16 mouse cellular contexts compared by ENCODE assay signal in genomic region chr12:16425980-16426379, GRCm38 (mm10).
"Had no signal": no experiment of that assay in that cellular context is flagged by ENCODE, and none has a peak within 500 bp of the region (broad histone marks: within the 10 kb centered on the region; RNA-seq: fewer than 3 reads in every experiment).

No protein-coding gene starts in this region.

- H3K27me3 ChIP-seq: limb, embryonic 13.5 days; liver, embryonic 15.5 days; lung, embryonic 15.5 days; megakaryocyte, embryonic 14.5 days; midbrain, embryonic 15.5 days; neural tube, embryonic 13.5 days had no signal

- H3K9ac ChIP-seq: limb, embryonic 13.5 days; liver, embryonic 15.5 days; lung, embryonic 15.5 days; midbrain, embryonic 15.5 days; neural tube, embryonic 13.5 days had no signal

- H3K36me3 ChIP-seq: limb, embryonic 13.5 days; liver, embryonic 15.5 days; lung, embryonic 15.5 days; midbrain, embryonic 15.5 days; neural tube, embryonic 13.5 days had no signal

- H3K9me3 ChIP-seq: limb, embryonic 13.5 days; liver, embryonic 15.5 days; lung, embryonic 15.5 days; megakaryocyte, embryonic 14.5 days; midbrain, embryonic 15.5 days; neural tube, embryonic 13.5 days had no signal

- H3K4me1 ChIP-seq: limb, embryonic 13.5 days; liver, embryonic 15.5 days; lung, embryonic 15.5 days; megakaryocyte, embryonic 14.5 days; midbrain, embryonic 15.5 days; neural tube, embryonic 13.5 days had no signal

- H3K4me3 ChIP-seq: layer of hippocampus, adult 2 months; limb, embryonic 13.5 days; liver, embryonic 15.5 days; lung, embryonic 15.5 days; megakaryocyte, embryonic 14.5 days; midbrain, embryonic 15.5 days; neural tube, embryonic 13.5 days had no signal

- ATAC-seq: intestine, postnatal 0 days; midbrain, embryonic 15.5 days had no signal

- H3K27ac ChIP-seq: layer of hippocampus, adult 2 months; limb, embryonic 13.5 days; liver, embryonic 15.5 days; lung, embryonic 15.5 days; macrophage; midbrain, embryonic 15.5 days; neural tube, embryonic 13.5 days had no signal

- H3K4me2 ChIP-seq: limb, embryonic 13.5 days; liver, embryonic 11.5 days; liver, embryonic 15.5 days; lung, embryonic 15.5 days; midbrain, embryonic 11.5 days; midbrain, embryonic 15.5 days; neural tube, embryonic 13.5 days had no signal

- DNase-seq: kidney, adult 8-10 months; kidney, postnatal 4 days; right cerebral cortex, postnatal 14 days; thymus, adult 18-20 months; thymus, postnatal 14 days had no signal
